Mouse (Mus musculus) embryonic facial prominence, embryonic 11.5 days (tissue): ENCODE results near the gene Mapt. TPM values are rescaled to one million over a fixed set of nuclear protein-coding genes. Genes with fewer than 3 reads are reported as not detected.
"Not testable (repeated sequence)": the region's sequence is repeated elsewhere in the genome, so short reads cannot be mapped to it uniquely, and the experiment has no call there.

Experiments used
- ATAC-seq: fragments of 200-750 bp; cut with Nextera tagmentation; replicated peaks from 2 replicates; pipeline ENCODE4 v1.8.0; 2017; ENCODE audit warnings: low read depth; ENCODE audit not compliant: insufficient number of reproducible peaks, low FRiP score, low TSS enrichment
- DNase-seq: peaks from one replicate; pipeline ENCODE4 v3.0.0-alpha.2; 2015; ENCODE audit warnings: low spot score
- H3K27ac ChIP-seq: fragments of 300-500 bp; sonication (generic); replicated peaks from 2 replicates; pipeline ENCODE4 v1.5.1; 2014; ENCODE audit warnings: mild to moderate bottlenecking, low read depth, low read length, control low read depth
- H3K27me3 ChIP-seq: fragments of 300-500 bp; sonication (generic); 2 replicates; pipeline ENCODE4 v1.6.1; 2014; ENCODE audit warnings: mild to moderate bottlenecking, low read length, moderate library complexity, mixed read lengths; ENCODE audit not compliant: control insufficient read depth, insufficient read depth
- H3K36me3 ChIP-seq: fragments of 300-500 bp; sonication (generic); replicated peaks from 2 replicates; pipeline ENCODE4 v1.6.1; 2014; ENCODE audit warnings: low read depth, mild to moderate bottlenecking, low read length, moderate library complexity, mixed read lengths; ENCODE audit not compliant: control insufficient read depth, insufficient read depth
- H3K4me1 ChIP-seq: fragments of 300-500 bp; sonication (generic); 2 replicates; pipeline ENCODE4 v1.6.1; 2014; ENCODE audit warnings: low read length, mixed read lengths; ENCODE audit not compliant: control insufficient read depth, insufficient read depth
- H3K4me2 ChIP-seq: fragments of 300-500 bp; sonication (generic); 2 replicates; pipeline ENCODE4 v1.6.1; 2014; ENCODE audit warnings: low read depth, mild to moderate bottlenecking, control low read depth, low read length, moderate library complexity
- H3K4me3 ChIP-seq: fragments of 300-500 bp; sonication (generic); 2 replicates; pipeline ENCODE4 v1.5.1; 2014; ENCODE audit warnings: low read depth, low read length, control low read depth
- H3K9ac ChIP-seq: fragments of 300-500 bp; sonication (generic); replicated peaks from 2 replicates; pipeline ENCODE4 v1.6.1; 2014; ENCODE audit warnings: mild to moderate bottlenecking, control low read depth, low read length
- H3K9me3 ChIP-seq: fragments of 300-500 bp; sonication (generic); replicated peaks from 2 replicates; pipeline ENCODE4 v1.6.1; 2016; ENCODE audit warnings: mild to moderate bottlenecking, low read length, inconsistent platforms, mixed read lengths; ENCODE audit not compliant: control insufficient read depth
- WGBS: fragments of 180-500 bp; shearing (Covaris S2); extraction: QIAGEN DNeasy Blood & Tissue Kit; methylation state at CpG from one replicate; pipeline ENCODE4 v1.1.7; 2014; 5-methylcytosine and 5-hydroxymethylcytosine counted together
- polyA plus RNA-seq: library from polyadenylated mRNA; unstranded; fragments of >200 nt; fragmentation: Nextera tagmentation; extraction: Ambion mirVana; gene quantifications from 2 replicates; pipeline ENCODE4 v1.2.1, GENCODE M21; 2014

The Mapt gene
- polyA plus RNA-seq, 1 experiment from 2014 or later = 18.2 TPM

GRCm38 (mm10) chr11:104197861-104198260 lies 33.3 kb upstream of the Mapt start:
- Histone ChIP-seq H3K4me3 (no peak overlapping the region), H3K27ac (no peak overlapping the region), H3K36me3 (no peaks in the 10 kb centered on the region), H3K4me1 (no peaks in the 10 kb centered on the region), H3K9me3 (no peaks in the 10 kb centered on the region), H3K4me2 (no peak overlapping the region), H3K27me3 (no peaks in the 10 kb centered on the region), H3K9ac (no peak overlapping the region)
- 5% methylated on average over 10 of the region's 10 CpGs for WGBS
- ATAC-seq (no peak), DNase-seq (peak; percentile 77)

DNA sequence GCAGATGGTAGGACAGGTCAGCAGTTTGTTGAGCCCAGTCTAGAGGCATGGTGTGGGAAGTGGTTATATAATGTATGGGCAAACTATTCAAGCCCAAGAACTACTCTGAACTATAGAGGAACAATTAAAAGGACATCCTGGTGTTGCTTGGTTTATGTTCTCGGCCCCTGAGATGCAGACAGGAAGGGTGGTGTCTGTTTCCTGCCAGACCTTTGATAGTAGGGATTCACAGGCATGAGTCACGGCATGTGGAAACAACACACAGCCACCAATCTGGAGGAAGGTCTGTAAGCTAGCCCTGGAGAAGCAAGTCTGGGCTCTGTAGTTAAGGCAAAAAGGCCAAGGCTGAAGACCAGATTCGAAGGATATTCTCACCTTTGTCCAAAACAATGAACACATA lies 27.9 kb upstream of the Mapt start:
- H3K4me3 ChIP-seq = no peak overlapping the region
- no peak overlapping the region for H3K27ac ChIP-seq
- no peak overlapping the region for H3K4me2 ChIP-seq
- H3K9ac ChIP-seq = no peak overlapping the region
- no peaks in the 10 kb centered on the region for H3K9me3 ChIP-seq
- H3K27me3 ChIP-seq = no peaks in the 10 kb centered on the region
- H3K36me3 ChIP-seq = no peaks in the 10 kb centered on the region
- ATAC-seq (no peak), DNase-seq (no peak)
- no peaks in the 10 kb centered on the region for H3K4me1 ChIP-seq
- 73% methylated on average over 3 of the region's 3 CpGs for WGBS

GRCm38 (mm10) chr11:104206573-104206972 lies 24.6 kb upstream of the Mapt start:
- Histone ChIP-seq H3K4me2 (no peak overlapping the region), H3K4me1 (no peaks in the 10 kb centered on the region), H3K27ac (no peak overlapping the region), H3K27me3 (no peaks in the 10 kb centered on the region), H3K9ac (no peak overlapping the region), H3K4me3 (no peak overlapping the region), H3K36me3 (no peaks in the 10 kb centered on the region), H3K9me3 (no peaks in the 10 kb centered on the region)
- ATAC-seq (no peak), DNase-seq (no peak)
- WGBS = 81% methylated on average over 4 of the region's 4 CpGs

DNA sequence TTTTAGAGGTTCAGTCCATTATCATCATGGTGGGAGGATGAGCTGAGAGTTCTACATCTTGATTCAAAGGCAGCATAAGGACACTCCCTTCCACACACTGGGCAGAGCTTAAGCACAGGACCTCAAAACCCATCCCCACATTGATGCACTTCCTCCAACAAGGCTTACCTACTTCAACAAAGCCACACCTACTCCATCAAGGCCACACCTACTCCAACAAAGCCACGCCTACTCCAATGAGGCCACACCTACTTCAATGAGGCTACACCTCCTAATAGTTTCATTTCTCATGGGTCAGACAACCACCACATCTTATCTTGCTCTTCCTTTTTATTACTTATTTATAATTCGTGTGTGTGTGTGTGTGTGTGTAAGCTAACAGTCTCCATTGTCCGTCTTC lies 22.1 kb upstream of the Mapt start:
- 76% methylated on average over 3 of the region's 3 CpGs for WGBS
- Histone ChIP-seq H3K9ac (no peak overlapping the region), H3K9me3 (no peaks in the 10 kb centered on the region), H3K4me2 (no peak overlapping the region), H3K4me3 (no peak overlapping the region), H3K27me3 (no peaks in the 10 kb centered on the region), H3K4me1 (no peaks in the 10 kb centered on the region), H3K36me3 (no peaks in the 10 kb centered on the region), H3K27ac (no peak overlapping the region)
- no peak for ATAC-seq
- DNase-seq = no peak

GRCm38 (mm10) chr11:104211251-104211650 lies 19.9 kb upstream of the Mapt start:
- H3K36me3 ChIP-seq = no peaks in the 10 kb centered on the region
- no peaks in the 10 kb centered on the region for H3K9me3 ChIP-seq
- no peaks in the 10 kb centered on the region for H3K4me1 ChIP-seq
- H3K4me3 ChIP-seq = no peak overlapping the region
- no peak overlapping the region for H3K9ac ChIP-seq
- WGBS = 84% methylated on average over 6 of the region's 6 CpGs
- H3K27ac ChIP-seq = no peak overlapping the region
- ATAC-seq = no peak
- no peaks in the 10 kb centered on the region for H3K27me3 ChIP-seq
- no peak overlapping the region for H3K4me2 ChIP-seq
- DNase-seq = no peak

GRCm38 (mm10) chr11:104214128-104214527 lies 17.1 kb upstream of the Mapt start:
- not testable (repeated sequence) for H3K27ac ChIP-seq, H3K27me3 ChIP-seq, H3K9ac ChIP-seq, H3K4me1 ChIP-seq, H3K9me3 ChIP-seq, ATAC-seq, H3K36me3 ChIP-seq, H3K4me2 ChIP-seq, DNase-seq, H3K4me3 ChIP-seq
- WGBS = 96% methylated on average over 5 of the region's 5 CpGs

- DNase-seq = no peak
- 75% methylated on average over 3 of the region's 3 CpGs for WGBS
Observed at GRCm38 (mm10) chr11:104218075-104218474, 13.1 kb upstream of the Mapt start.

DNA sequence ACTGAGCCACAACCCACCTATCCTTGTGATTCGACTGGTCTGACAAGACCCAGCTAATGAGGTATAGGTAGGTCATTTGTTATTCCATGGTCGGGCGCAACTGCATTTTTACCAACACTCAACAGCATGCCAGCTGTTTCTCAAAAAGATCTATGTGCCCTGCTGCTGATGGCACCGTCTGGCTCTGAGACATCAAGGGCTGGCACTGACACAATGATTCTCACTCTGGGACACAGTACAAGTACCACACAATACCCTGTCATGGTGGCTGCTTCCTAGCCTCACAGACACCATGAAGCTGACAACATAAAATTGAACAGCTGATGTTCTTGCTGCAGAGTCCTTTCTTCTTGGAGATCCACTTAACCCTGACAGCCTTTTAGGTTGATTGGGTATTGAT lies 10.9 kb upstream of the Mapt start:
- Histone ChIP-seq H3K4me2 (no peak overlapping the region), H3K36me3 (no peaks in the 10 kb centered on the region), H3K4me3 (no peak overlapping the region), H3K27ac (no peak overlapping the region), H3K27me3 (no peaks in the 10 kb centered on the region), H3K9me3 (no peaks in the 10 kb centered on the region), H3K4me1 (no peaks in the 10 kb centered on the region), H3K9ac (no peak overlapping the region)
- no peak for DNase-seq
- WGBS = 85% methylated on average over 4 of the region's 4 CpGs
- ATAC-seq = no peak

More at GRCm38 (mm10) chr11:104218075-104218474, 13.1 kb upstream of the Mapt start:
- Histone ChIP-seq H3K4me2 (no peak overlapping the region), H3K27me3 (no peaks in the 10 kb centered on the region), H3K4me1 (no peaks in the 10 kb centered on the region), H3K9me3 (no peaks in the 10 kb centered on the region), H3K4me3 (no peak overlapping the region), H3K36me3 (no peaks in the 10 kb centered on the region), H3K9ac (no peak overlapping the region), H3K27ac (no peak overlapping the region)
- no peak for ATAC-seq
